Mouse (Mus musculus): Measurements from ENCODE around the gene Carmil2.

Gene Carmil2

GRCm38 (mm10) chr8:105697196-105697780 is 11.2 kb downstream of the Carmil2 start:
- no peak for DNase-seq (ENCODE audit: low read depth)

GRCm38 (mm10) chr8:105698734-105699133 is 12.7 kb downstream of the Carmil2 start:
- no peak for DNase-seq (ENCODE audit: low read depth)

- no peak for DNase-seq (ENCODE audit: low read depth)
These were observed 13.6 kb downstream of the Carmil2 start for GRCm38 (mm10) chr8:105699488-105700215.

GRCm38 (mm10) chr8:105700566-105700965 is 14.5 kb downstream of the Carmil2 start:
- DNase-seq (ENCODE audit: low read depth) = no peak

GRCm38 (mm10) chr8:105700966-105701824 is 15.1 kb downstream of the Carmil2 start, which contains the start of the genes Acd and Pard6a:
Gene Acd (minus strand): TSS chr8:105701102.
Gene Pard6a (plus strand): TSS chr8:105701148.
- DNase-seq (ENCODE audit: low read depth) = peak; percentile 97

GRCm38 (mm10) chr8:105702001-105702401 is 15.9 kb downstream of the Carmil2 start:
- no peak for DNase-seq (ENCODE audit: low read depth)

GRCm38 (mm10) chr8:105702731-105703415 is 16.8 kb downstream of the Carmil2 start:
- no peak for DNase-seq (ENCODE audit: low read depth)

- no peak for DNase-seq (ENCODE audit: low read depth)
These were observed 18.2 kb downstream of the Carmil2 start for GRCm38 (mm10) chr8:105704146-105704812.

- DNase-seq (ENCODE audit: low read depth) = no peak
These were observed 18.9 kb downstream of the Carmil2 start for GRCm38 (mm10) chr8:105704955-105705354.

GRCm38 (mm10) chr8:105706426-105706825 is 20.4 kb downstream of the Carmil2 start:
- no peak for DNase-seq (ENCODE audit: low read depth)

- DNase-seq (ENCODE audit: low read depth) = peak; percentile 88
These were observed 21.7 kb downstream of the Carmil2 start, which contains the start of the genes 4933405L10Rik and Enkd1 for GRCm38 (mm10) chr8:105707498-105708403. Gene 4933405L10Rik (plus strand): TSS chr8:105707655. Gene Enkd1 (minus strand): TSS chr8:105708210.

- DNase-seq (ENCODE audit: low read depth) = no peak
These were observed 22.6 kb downstream of the Carmil2 start for GRCm38 (mm10) chr8:105708675-105709074.

GRCm38 (mm10) chr8:105709317-105709716 is 23.2 kb downstream of the Carmil2 start:
- no peak for DNase-seq (ENCODE audit: low read depth)

GRCm38 (mm10) chr8:105712286-105712685 is 26.2 kb downstream of the Carmil2 start:
- DNase-seq (ENCODE audit: low read depth) = no peak

- DNase-seq (ENCODE audit: low read depth) = peak; percentile 94
These were observed 28.1 kb downstream of the Carmil2 start for GRCm38 (mm10) chr8:105714139-105714538.

GRCm38 (mm10) chr8:105715042-105715441 is 29.0 kb downstream of the Carmil2 start:
- no peak for DNase-seq (ENCODE audit: low read depth)

GRCm38 (mm10) chr8:105716302-105716945 is 30.4 kb downstream of the Carmil2 start:
- no peak for DNase-seq (ENCODE audit: low read depth)

GRCm38 (mm10) chr8:105719637-105720036 is 33.6 kb downstream of the Carmil2 start:
- no peak for DNase-seq (ENCODE audit: low read depth)

- DNase-seq (ENCODE audit: low read depth) = no peak
These were observed 36.8 kb downstream of the Carmil2 start for GRCm38 (mm10) chr8:105722861-105723260.

- no peak for DNase-seq (ENCODE audit: low read depth)
These were observed 39.7 kb downstream of the Carmil2 start for GRCm38 (mm10) chr8:105725726-105726125.
